Mouse (Mus musculus): Measurements from ENCODE around the gene Efna5. TPM values are rescaled to one million over a fixed set of nuclear protein-coding genes. Genes with fewer than 3 reads are reported as not detected.

The Efna5 gene
- 29.4 and 41.8 TPM in 2 replicates for polyA plus RNA-seq (2021; fragmentation: Nextera tagmentation)
- long read RNA-seq, experiment 1, partial matches to known transcripts: 21 of 32 reads
- long read RNA-seq, experiment 1, other reads (novel, unspliced or antisense): 11 of 32 reads
- long read RNA-seq, experiment 2, partial matches to known transcripts: 2 of 97 reads
- long read RNA-seq, experiment 2, other reads (novel, unspliced or antisense): 95 of 97 reads

DNA sequence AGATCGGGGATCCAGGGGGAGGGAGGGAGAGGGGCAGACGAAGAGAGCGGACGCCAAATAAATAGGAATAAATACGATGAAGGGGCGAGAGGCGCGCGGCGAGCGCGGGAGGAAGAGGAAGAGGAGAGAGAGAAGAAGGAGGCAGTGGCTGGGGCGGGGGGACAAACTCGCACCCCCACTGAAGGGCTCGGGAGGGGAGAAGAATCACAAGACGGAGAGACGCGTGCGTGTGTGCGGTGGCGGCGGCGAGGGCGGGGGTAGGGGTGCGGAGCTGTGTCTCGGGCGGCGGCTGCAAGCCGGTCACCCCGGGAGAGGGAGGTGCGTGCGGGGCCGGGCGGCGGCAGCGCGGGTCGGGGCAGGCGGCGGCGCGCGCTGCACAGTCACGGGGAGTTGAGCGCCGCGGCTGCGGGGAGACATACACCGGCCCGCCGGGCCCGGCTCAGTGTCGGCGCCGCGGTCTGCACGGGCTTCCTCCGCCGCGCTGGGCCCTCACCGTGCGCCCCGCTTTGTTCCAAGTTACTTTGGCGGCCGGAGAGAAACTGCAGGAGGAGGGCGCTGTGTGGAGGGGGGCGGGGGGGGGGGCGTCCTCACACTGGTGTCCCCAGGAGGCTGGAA lies at the start of gene Efna5:
Gene Efna5 (minus strand): TSS at position 142 of the 615 bp plus-strand sequence.

All from left cerebral cortex, adult 6 months (tissue).